Mouse (Mus musculus) heart, postnatal 25 days (tissue): ENCODE results near the gene Dusp28. TPM values are rescaled to one million over a fixed set of nuclear protein-coding genes. Genes with fewer than 3 reads are reported as not detected.
A peak's percentile ranks its signal among the peaks of the same experiment; 100 is the strongest.

ENCODE experiments used
- DNase-seq: peaks from one replicate; pipeline ENCODE4 v3.0.0; 2022; ENCODE audit warnings: low spot score
- intact Hi-C: fragments of 180-260 bp; cut with DNase I; formaldehyde crosslinking; loops from one replicate; pipeline ENCODE4 v1.15.1; 2025
- total RNA-seq, 2 experiments: library from RNA; stranded (reverse); gene quantifications; 2 replicates each; pipeline ENCODE4 v1.2.3; 2021

Gene Dusp28
- total RNA-seq: 10 to 100 TPM; 11.9 to 13.2 TPM

DNA sequence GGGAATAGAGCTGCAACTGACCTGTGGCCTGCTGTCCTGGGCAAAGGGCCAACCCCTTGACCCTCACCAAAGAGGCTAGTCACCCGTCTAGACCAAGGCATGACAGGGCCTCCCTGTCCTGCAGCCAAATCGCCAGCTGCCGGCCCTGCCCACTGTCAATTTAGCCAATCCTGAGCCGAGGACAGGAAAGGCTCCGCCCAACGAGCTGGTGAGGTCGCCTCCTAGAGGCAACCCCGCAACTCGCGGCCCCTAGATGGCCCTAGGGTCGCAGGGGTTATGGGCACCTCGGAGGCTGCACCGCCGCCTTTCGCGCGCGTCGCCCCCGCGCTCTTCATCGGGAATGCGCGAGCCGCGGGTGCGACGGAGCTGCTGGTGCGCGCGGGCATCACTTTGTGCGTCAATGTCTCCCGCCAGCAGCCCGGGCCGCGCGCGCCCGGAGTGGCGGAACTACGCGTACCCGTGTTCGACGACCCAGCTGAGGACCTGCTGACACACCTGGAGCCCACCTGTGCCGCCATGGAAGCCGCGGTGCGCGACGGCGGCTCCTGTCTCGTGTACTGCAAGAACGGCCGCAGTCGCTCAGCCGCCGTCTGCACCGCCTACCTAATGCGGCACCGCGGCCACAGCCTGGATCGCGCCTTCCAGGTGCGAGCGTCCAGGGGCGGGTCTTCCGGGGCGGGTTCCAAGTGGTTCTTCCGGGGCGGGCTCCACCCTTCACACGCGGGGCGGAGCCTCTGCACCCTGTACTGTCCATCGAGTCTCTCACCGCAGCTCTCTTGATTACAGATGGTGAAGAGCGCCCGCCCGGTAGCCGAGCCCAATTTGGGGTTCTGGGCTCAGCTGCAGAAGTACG, at the start of gene Dusp28:
Gene Dusp28, plus strand, starts transcription at position 203 of the 853 bp plus-strand sequence.
- intact Hi-C loops: no loop called here
- peak; percentile 81 for DNase-seq

DNA sequence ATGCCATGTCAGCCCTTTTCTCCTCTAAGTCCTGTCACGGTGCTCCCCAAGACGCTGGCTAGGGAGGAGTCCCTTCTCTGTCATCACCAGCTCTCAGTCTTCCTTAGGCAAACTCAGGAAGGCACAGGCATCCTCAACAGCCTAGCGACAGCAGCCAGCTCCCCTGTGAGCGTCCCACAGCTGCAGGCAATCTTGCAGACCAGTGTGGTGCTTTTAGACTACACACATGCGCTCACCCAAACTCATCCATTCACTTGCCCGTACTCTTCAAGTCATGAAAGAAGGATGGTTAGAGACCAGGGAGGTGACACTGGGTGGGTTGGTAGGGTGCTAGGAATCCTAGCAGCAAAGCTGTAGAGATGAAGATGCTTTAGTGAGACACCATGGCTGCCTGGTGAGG, 45.3 kb upstream of the Dusp28 start:
- intact Hi-C loops: no loop called here
- DNase-seq: no peak

DNA sequence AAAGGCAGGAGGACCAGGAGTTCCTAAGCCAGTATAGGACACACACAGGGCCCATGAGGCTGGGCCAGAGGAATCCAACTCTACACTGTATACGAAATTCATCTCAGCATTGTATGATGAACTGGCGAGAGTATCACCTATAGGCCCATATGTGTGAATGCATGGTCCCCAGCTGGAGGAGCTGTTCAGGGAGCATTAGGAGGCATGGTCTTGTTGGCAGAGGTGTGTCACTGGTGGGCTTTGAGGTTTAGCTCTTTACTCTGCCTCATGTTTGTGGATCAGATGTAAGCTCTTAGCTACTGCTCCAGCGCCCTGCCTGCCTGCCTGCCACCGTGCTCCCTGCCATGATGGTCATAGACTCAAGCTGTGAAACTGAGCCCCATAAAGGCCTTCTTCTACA, 43.5 kb upstream of the Dusp28 start:
- intact Hi-C loops: no loop called here
- no peak for DNase-seq

DNA sequence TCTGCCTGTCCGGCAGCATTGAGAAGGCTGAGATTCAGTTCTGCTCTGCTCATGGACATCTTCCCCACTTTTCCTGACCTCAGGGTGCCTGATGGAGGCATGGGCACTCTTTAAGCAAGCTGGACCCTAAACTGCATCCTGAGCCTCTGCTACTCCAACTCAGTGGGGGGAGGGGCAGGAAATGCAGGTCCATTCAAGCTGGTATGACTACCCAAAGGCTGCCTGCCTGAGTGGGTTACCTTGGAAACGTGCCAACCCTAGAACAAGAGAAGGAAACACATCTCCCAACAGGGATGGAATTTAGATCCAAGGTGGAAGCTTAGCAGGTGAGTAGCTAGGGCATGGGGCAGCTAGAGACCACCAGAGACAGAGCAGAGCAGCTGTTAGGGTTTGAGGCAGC, 40.6 kb upstream of the Dusp28 start:
- DNase-seq: no peak
- intact Hi-C loops: no loop called here

DNA sequence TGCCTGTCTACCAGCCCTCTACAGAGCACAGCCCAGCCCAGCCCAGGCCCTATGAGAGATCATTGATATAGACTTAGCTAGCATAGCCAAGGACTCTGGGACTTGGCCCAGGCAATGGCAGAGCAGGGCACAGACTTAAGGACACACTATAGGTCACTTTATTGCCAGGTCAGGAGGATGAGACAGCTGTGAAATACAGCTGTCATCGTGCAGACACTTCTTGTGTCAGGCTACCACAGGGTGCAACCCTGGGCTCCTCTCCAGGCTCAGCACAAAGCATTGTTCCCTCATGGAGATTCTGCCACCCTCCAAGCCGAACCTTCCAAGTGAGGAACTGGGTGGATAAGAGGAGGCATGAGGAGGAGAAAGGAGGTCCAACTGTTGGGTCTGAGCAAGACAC, 36.8 kb upstream of the Dusp28 start:
- DNase-seq: no peak
- intact Hi-C loops: no loop called here

DNA sequence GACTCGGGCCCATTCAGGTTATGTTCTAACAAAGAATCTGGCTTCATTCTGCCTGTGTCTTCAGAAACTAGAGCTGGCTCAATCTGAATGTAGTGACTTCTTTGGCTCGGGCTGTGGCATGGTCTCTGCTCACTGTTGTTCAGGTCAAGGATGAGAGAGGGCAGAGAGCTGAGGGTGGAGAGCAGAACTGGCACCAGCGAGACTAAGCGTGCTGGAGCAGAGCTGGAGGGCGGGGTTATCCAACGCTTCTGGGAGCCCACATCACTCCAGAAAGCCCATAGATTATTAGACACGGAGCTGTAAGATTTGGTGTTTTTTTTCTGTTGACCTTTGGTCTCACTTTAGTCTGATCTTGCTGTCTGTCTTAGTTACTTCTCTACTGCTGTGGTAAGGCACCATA, 34.1 kb upstream of the Dusp28 start:
- intact Hi-C loops: no loop called here
- no peak for DNase-seq

DNA sequence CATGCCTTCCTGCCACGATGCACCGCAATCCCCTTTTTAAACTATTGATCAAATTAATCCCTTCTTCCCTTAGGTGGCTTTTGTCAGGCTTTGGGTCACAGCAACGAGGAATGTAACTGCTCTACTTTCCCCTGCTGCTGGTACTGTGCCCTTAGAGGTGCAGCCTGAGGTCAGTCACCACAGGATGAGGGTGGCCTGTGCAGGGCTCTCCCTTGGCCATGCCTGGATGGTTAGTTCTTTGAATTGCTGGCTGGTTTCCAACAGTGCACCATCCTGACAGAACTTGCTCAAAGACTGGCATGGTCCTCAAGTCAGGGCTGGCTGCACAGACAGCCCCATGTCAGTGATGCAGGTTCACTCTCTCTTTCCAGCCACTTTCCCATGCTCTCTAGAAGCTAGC, 32.8 kb upstream of the Dusp28 start:
- intact Hi-C loops: no loop called here
- DNase-seq: no peak

DNA sequence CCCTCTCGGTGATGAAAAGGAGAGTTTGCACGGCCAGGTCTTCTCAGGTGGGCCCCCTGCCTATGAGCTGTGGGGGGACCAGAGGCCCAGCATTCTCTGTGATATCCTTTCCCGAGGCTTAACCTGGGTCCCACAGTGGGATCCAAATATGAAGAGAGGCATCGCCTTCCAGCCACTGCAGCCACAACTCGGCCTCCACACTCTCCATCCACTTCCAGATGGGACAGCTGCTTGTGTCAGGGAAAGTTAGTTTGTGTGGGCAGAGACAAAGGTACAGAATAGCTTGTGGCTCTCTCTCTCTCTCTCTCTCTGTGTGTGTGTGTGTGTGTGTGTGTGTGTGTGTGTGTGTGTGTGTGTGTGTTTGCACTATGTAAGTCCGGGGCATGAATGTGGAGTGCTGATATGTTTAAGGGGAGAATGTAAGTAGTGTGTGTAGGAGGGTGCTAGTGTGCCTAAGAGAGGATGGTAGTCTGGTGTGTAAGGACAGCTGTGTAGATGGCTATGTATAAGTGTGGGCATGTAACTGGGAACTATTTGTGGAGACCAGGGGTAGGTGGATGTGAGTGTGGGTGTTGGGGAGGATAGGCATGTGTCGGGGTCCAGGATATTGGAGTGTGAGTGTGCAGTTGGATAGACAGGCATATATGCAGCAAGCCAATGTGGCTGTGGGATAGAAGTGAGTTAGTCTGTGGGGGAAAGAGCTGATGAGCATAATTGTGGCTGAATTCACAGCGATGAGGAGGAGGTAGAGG, 31.2 kb upstream of the Dusp28 start:
- DNase-seq: no peak
- intact Hi-C loops: no loop called here

DNA sequence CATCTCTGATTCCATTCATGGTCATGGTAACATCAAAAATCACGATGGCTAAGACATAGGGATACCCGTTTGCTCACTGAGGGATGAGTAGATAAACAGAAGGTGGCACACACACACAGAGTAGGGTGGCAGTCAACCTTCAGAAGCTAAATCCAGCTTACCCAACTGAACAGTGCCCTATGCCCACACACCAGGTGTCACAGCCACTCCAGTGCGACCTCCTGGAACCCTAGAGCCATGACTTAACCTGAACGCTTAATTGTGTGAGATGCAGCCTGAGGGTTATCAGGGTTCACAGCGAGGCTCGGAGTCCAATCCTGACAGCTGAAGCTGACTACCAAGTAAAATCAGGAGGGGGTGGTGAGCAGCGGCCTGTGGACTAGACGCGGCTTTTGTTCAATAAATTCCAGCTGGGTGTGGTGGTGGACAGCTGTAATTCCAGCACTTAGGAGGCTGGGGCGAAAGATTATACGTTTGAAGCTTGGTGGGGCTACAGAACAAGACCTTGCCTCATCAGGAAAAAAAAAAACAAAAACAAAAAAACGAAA, 29.3 kb upstream of the Dusp28 start:
- intact Hi-C loops: no loop called here
- DNase-seq: no peak

DNA sequence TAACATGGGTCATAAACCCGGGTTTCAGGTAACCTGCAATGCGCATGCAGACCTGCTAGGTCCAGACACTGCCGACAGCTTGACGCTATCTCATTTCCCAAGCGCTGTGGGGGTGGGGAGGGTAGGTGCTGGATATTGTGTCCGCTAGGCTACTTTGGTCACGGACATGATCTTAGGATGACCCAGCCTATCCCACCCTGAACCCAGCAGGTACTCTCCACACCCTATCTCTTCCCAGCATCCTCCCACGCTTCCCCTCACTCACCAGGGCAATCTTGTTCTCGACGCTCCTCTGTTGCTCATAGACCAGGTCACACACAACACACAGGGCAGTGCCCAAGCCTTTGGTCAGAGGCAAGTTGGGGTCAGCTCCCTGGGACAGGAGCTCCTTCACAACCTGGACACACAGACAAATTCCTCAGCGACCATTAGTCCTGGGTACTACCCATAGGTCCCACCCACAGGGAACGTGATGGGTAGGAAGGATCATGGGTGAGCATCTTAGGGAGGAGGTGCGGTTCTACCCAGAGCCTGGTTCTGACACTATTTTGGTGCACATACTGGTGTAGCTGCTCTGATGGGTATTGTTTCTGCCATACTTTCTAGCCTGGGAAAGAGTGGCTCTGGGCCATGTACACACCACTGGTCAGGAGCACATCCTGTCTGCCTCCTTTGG, 28.6 kb upstream of the Dusp28 start:
- intact Hi-C loops: no loop called here
- DNase-seq: no peak

DNA sequence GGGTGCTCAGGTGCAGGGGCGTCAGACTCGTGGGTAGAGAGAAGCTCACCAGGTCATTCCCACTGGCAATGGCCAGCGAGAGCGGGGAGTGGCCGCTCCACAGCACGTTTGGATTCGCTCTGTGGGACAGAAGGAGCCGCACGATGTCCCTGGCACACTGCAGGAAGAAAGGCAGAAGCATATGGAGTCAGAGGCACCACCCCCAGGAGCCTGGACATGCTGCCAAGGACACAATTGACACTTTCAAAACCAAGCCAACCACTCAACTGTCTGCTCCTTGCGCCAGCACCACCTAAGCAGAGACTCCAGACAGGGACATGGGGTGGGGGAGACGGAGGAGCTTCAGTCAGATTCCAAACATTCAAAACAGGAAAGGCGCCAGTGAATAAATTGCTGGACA, 27.5 kb upstream of the Dusp28 start:
- DNase-seq: no peak
- intact Hi-C loops: no loop called here

DNA sequence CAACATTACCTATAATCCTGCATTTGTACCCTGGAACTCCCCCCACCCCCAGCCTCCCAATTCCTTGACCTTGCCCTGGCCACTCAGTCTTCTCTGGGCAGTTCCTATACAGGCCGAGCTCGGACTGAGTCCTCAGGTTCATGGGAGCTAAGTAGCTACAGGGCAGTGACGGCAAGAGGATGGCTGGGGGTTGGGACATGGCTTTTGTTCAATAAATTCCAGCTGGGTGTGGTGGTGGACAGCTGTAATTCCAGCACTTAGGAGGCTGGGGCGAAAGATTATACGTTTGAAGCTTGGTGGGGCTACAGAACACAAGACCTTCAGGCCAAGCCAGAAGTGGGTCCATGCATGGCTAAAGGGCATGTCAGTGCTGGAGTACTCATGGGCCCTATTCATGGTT, 26.7 kb upstream of the Dusp28 start:
- intact Hi-C loops: no loop called here
- no peak for DNase-seq

DNA sequence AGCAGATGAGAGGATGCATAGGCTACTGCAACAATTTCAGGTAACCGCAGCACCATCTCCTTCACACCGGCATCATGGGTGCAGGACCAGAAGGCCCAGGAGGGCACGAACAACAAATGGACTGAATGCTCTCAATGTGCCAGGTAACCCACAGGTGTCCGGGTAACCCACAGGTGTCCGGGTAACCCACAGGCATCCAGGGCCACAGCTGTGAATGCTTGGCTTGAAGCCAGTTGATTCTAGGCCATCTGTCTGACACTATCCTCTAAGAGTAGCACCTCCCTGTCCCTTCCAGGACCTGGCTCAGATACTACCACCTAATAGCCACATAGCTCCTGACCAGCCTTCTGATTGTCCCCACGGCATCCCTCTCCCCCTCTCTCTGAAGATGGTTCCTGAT, 24.8 kb upstream of the Dusp28 start:
- DNase-seq: no peak
- intact Hi-C loops: no loop called here

DNA sequence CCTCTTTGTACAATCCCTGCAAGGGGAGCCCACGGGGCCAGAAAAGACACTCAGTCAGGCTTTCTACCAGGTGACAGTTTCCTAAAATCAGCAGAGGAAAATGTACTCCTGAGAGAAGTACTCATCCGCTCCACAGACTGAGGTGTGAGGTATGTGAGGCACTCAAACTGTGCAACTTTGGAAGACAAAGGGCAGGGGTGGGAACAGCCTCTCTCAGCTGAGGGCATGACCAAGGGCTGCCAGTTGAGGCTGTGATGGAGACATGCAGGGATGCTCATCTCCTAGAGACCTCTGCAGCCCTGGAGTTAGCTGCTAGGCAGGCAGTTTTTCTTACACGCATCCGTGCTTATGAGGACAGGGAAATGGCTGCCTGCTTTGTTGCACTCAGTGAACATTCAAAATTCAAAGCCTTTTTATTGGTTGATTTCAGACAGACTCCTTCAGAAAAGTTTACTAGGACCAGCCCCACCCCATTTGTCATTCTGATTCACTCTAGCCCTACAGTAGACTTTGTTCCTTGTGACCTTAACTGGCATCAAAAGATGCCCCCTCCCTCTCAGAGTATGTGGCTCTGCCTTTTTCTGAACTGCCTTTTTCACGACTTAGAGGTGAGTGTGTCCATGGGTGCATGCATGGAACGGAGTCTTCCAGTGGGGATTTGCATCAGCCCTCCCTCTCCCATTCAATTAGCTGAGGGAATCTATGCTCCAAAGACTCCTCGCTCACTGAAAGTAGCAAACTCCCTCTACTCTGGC, 17.7 kb upstream of the Dusp28 start:
- intact Hi-C loops: no loop called here
- no peak for DNase-seq

DNA sequence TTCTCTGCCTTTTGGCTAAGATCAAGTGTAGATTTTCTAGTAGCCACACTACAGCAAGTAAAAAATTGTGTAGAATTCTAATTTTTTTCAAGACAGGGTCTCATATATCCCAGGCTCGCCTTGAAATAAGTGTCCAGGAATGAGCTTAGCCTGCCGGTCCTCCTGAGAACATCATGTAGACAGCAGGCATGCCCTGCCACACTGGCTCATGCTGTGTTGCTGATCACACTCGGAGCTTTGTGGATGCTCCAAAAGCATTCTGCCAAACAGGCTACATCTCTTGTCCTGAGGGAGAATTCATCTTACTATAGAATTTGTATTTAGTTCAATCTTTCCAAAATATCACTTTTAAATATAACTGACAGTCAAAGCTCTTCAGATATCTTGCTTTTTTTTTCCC, 14.0 kb upstream of the Dusp28 start:
- DNase-seq: no peak
- intact Hi-C loops: loop anchor here (5.0 to 10.0 kb wide), 2 partner anchors 195 to 238 kb away; no protein-coding TSS in a partner anchor

DNA sequence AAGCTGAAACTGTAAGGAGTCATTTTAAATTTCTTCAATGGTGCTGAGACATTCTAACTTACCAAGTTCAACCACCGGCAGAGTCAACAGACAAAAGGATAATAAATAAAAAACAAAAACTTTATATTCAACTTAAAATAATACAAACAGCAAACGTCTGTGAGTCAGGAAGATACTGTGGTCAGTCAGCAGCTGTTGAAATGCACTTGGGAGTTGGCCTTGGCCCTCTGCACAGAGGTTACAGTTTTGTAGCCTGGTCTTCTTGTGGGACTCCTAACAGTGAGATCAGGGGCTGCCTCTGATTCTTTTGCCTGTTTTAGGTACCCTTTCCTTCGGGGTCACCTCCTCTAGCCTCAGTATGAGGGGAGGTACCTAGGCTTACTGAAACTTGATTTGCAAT, 12.9 kb upstream of the Dusp28 start:
- DNase-seq: no peak
- intact Hi-C loops: loop anchor here (5.0 to 10.0 kb wide), 2 partner anchors 197 to 239 kb away; no protein-coding TSS in a partner anchor

DNA sequence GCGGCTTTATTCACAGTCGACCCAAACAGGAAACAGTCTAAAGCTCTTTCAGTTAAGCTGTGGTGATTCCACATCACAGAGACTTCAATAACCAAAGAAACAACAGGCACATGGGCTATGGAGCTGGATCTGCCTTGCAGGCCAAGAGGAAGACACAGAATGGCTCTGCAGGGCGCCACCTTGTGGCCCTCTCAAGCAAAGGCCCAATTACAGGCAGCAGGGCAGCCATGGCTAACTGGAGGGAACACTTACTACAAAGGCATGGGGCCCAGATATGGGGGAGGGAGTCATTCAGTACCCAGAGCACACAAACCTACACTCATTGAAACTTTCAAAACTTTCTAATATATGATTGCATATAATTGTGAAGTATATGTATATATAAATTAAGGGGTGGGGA, 11.7 kb upstream of the Dusp28 start:
- intact Hi-C loops: loop anchor here (5.0 to 10.0 kb wide), 2 partner anchors 58 to 240 kb away; no protein-coding TSS in a partner anchor
- DNase-seq: peak; percentile 33

DNA sequence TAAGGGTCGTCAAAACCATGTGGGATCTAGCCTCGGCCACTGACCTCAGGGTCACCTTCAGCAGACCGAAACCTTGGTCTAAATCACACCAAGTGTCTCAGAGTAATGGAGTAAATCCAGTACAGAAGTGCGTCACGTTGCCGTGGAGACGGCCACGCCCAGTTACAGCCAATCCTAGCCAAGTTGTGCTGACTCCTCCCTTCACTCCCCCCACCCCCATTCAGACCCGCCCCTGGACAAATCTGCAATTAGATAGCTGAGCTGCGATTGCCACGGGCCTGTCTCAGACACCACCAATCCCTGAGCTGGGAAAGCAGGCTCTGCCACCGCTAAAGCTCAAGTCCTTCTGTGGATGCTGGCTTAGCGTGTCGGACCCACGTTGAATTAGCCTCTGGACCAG, 4.0 kb upstream of the Dusp28 start, which contains the start of gene Ankmy1:
Gene Ankmy1, minus strand, starts transcription at position 121 of the 400 bp plus-strand sequence.
- intact Hi-C loops: loop anchor here (5.0 kb wide), 1 partner anchor 210 kb away; no protein-coding TSS in a partner anchor
- DNase-seq: no peak

DNA sequence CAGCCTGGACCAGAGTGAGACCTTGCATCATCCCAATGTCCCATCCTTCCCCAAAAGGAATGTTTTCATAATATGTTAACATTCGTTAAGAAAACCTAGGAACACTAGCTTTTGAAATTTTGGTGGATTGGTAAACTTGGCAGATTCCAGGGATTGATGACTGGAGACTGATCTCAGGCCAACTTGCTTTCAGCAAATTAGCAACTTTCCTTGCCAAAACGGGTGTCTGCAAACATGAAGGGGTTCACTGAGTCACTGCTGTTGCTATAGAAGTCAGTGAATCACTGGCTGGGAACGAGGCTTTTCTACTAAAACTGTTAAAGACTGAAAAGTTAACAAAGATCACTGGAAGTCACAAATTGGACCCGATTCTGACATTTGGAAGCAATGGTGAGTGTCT, 3.2 kb upstream of the Dusp28 start:
- intact Hi-C loops: loop anchor here (5.0 kb wide), 1 partner anchor 211 kb away; no protein-coding TSS in a partner anchor
- DNase-seq: no peak
